Mouse (Mus musculus) ES-E14 (cell line): ENCODE measurements around the gene Hspbp1. TPM values are rescaled to one million over a fixed set of nuclear protein-coding genes. Genes with fewer than 3 reads are reported as not detected.

Experiments used
- DNase-seq: peaks from one replicate; pipeline ENCODE4 v3.0.0-alpha.2; 2013; ENCODE audit warnings: low read depth, low spot score
- H3K27ac ChIP-seq: 2 replicates; pipeline ENCODE4 v1.5.1; 2012; ENCODE audit warnings: low read depth, mild to moderate bottlenecking, low read length, moderate library complexity, mixed read lengths; ENCODE audit not compliant: poor library complexity, insufficient read depth, severe bottlenecking
- H3K36me3 ChIP-seq: 2 replicates; pipeline ENCODE4 v1.6.1; 2012; ENCODE audit warnings: mild to moderate bottlenecking, low read length, moderate library complexity, mixed read lengths; ENCODE audit not compliant: control insufficient read depth, poor library complexity, insufficient read depth, severe bottlenecking
- H3K4me1 ChIP-seq, 2 experiments: fragments of 150-350 bp in 1 of 2; sonication (generic) in 1 of 2; 2 replicates each; pipeline ENCODE4 v1.6.1; 2012; ENCODE audit warnings: low read length in 2 of 2, mild to moderate bottlenecking in 1 of 2, mixed read lengths in 1 of 2; ENCODE audit not compliant: control insufficient read depth in 2 of 2, insufficient read depth in 2 of 2, poor library complexity in 1 of 2
- H3K4me3 ChIP-seq, 2 experiments: fragments of 150-350 bp in 1 of 2; sonication (generic) in 1 of 2; 2 replicates each; pipeline ENCODE4 v1.5.1; 2012; ENCODE audit warnings: low read length in 2 of 2, low read depth in 1 of 2, mild to moderate bottlenecking in 1 of 2, mixed read lengths in 1 of 2; ENCODE audit not compliant: insufficient read depth in 1 of 2, poor library complexity in 1 of 2, severe bottlenecking in 1 of 2
- H3K9ac ChIP-seq: 2 replicates; pipeline ENCODE4 v1.6.1; 2012; ENCODE audit warnings: low read depth, mild to moderate bottlenecking, low read length, mixed read lengths; ENCODE audit not compliant: poor library complexity, insufficient read depth, severe bottlenecking
- H3K9me3 ChIP-seq: fragments of 150-350 bp; sonication (generic); 2 replicates; pipeline ENCODE4 v1.6.1; 2012; ENCODE audit warnings: low read depth, mild to moderate bottlenecking, low read length; ENCODE audit not compliant: control insufficient read depth, insufficient read depth
- CHD2 ChIP-seq: IDR thresholded peaks from 2 replicates; pipeline ENCODE4 v1.6.1; 2014; ENCODE audit warnings: mild to moderate bottlenecking, low read depth, low read length, inconsistent platforms
- HCFC1 ChIP-seq: IDR thresholded peaks from 2 replicates; pipeline ENCODE4 v1.6.1; 2012; ENCODE audit warnings: low read length, inconsistent platforms, borderline replicate concordance; ENCODE audit not compliant: insufficient read depth
- MAFK ChIP-seq: IDR thresholded peaks from 2 replicates; pipeline ENCODE4 v1.6.1; 2014; ENCODE audit warnings: mild to moderate bottlenecking, low read depth, low read length, inconsistent platforms; ENCODE audit not compliant: insufficient read depth
- ZC3H11A ChIP-seq: IDR thresholded peaks from 2 replicates; pipeline ENCODE4 v1.6.1; 2012; ENCODE audit warnings: low read depth, mild to moderate bottlenecking, inconsistent platforms, low read length, borderline replicate concordance
- ZNF384 ChIP-seq: IDR thresholded peaks from 2 replicates; pipeline ENCODE4 v1.6.1; 2012; ENCODE audit warnings: low read depth, low read length, inconsistent platforms
- in situ Hi-C, 2 experiments: fragments of 600-800 bp; cut with MboI; formaldehyde crosslinking; loops; one replicate each; pipeline ENCODE4 v1.15.1; 2025; ENCODE audit warnings: low sequenced_read_pairs in 2 of 2, inconsistent platforms in 1 of 2; ENCODE audit not compliant: unreplicated experiment in 2 of 2
- total RNA-seq: library from RNA; depleted of rRNA; stranded (reverse); fragments of 300-350 nt; gene quantifications from 2 replicates; pipeline ENCODE4 v1.2.3, GENCODE M21; 2012

Gene Hspbp1
- total RNA-seq, 1 experiment: 61.2 TPM

- Histone ChIP-seq H3K4me3 (peak overlapping the region; percentile 88 to 93), H3K36me3 (peaks cover 5% of the 10 kb centered on the region; the same call in 1 of the 2 replicates), H3K9ac (peak overlapping the region; percentile 94), H3K27ac (peak overlapping the region; percentile 67), H3K4me1 (peaks cover 2 to 18% of the 10 kb centered on the region in 2 experiments; a peak in 2 of 4 replicates), H3K9me3 (no peaks in the 10 kb centered on the region)
- TF ChIP-seq CHD2 (no peak), HCFC1 (no peak; the same call in 1 of the 2 replicates), ZNF384 (no peak)
- DNase-seq: no peak
- in situ Hi-C loops: no loop called here
Measured at GRCm38 (mm10) chr7:4658128-4658907, 26.6 kb downstream of the Hspbp1 start.

DNA sequence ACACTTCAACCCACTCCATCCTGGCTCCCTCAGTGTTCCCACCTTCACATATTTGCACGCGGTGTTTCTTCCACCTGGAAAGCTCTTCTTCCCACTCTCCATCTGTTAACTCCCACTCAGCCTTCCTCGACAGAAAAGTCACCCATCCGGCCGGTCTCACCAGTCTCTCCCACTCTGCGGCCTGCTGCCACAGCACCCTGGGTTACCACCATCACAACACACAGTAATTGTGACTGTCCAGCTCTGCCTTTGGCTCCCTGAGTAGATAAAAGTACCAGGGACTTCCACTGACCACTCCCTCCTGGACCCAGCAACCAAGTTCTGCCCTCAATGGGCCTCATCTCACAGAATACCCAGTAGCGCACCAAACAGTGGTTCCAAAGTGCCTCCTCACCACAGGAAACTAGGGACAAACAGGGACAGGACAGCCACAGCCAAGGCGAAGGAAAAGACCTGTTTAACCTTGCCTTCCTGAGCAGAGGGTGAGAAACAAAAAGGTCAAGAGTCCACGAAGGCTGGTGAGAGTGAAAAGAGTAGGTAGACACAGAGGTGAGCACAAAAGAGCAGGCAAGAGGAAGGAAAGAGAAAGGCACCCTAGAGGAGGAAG lies 27.2 kb downstream of the Hspbp1 start:
- H3K9me3 ChIP-seq: no peaks in the 10 kb centered on the region

GRCm38 (mm10) chr7:4656818-4657217 lies 28.1 kb downstream of the Hspbp1 start:
- Histone ChIP-seq H3K36me3 (peaks cover 6% of the 10 kb centered on the region; the same call in 1 of the 2 replicates), H3K4me1 (peaks cover 2 to 11% of the 10 kb centered on the region in 2 experiments; a peak in 2 of 4 replicates), H3K4me3 (no peak overlapping the region), H3K27ac (no peak overlapping the region), H3K9ac (no peak overlapping the region), H3K9me3 (no peaks in the 10 kb centered on the region)
- DNase-seq: no peak
- TF ChIP-seq ZC3H11A: no peak
- no peak for TF ChIP-seq CHD2
- TF ChIP-seq ZNF384: no peak
- TF ChIP-seq HCFC1: no peak
- TF ChIP-seq MAFK: no peak
- in situ Hi-C loops: no loop called here

More for the DNA sequence above, 27.2 kb downstream of the Hspbp1 start:
- Histone ChIP-seq H3K27ac (no peak overlapping the region), H3K4me3 (peak overlapping the region; percentile 88 to 93), H3K4me1 (peaks cover 2 to 15% of the 10 kb centered on the region in 2 experiments; a peak in 2 of 4 replicates), H3K9ac (peak overlapping the region; percentile 94), H3K36me3 (peaks cover 7% of the 10 kb centered on the region; the same call in 1 of the 2 replicates)
- in situ Hi-C loops: no loop called here
- no peak for DNase-seq
- TF ChIP-seq ZNF384 (no peak), MAFK (no peak), ZC3H11A (no peak), CHD2 (no peak), HCFC1 (no peak)

DNA sequence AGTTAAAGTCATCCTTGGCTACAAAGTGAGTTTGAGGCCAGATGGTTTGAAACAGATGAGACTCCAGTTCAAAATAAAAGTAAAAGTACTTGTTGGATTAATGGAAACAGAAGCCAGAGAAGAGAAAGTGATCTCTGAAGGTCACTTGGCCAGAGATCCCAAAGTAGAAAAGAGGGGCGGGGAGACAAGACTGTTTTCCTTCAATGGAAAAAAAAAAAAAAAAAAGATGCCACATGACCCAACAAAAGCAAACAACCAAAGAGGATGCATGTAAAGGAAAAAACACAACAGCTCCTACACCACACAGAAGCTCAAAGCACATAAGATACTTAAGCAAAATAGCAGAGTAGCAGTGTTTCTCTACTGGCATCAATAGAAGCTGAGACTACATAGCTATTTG lies 29.0 kb downstream of the Hspbp1 start:
- no peak for TF ChIP-seq HCFC1
- TF ChIP-seq MAFK: no peak
- TF ChIP-seq ZC3H11A: no peak
- no peak for TF ChIP-seq CHD2
- TF ChIP-seq ZNF384: no peak
- no peak for DNase-seq
- Histone ChIP-seq H3K27ac (no peak overlapping the region), H3K4me3 (no peak overlapping the region), H3K9ac (no peak overlapping the region), H3K9me3 (no peaks in the 10 kb centered on the region), H3K4me1 (peaks cover 2 to 14% of the 10 kb centered on the region in 2 experiments; a peak in 2 of 4 replicates), H3K36me3 (peaks cover 6% of the 10 kb centered on the region; the same call in 1 of the 2 replicates)
- in situ Hi-C loops: no loop called here
